Mouse (Mus musculus) hindbrain, postnatal 0 days (tissue): ENCODE measurements at regions not wholly inside any gene's neighbourhood (a gene's known extent, or its start where the extent isn't known, plus 50 kb on each side); places are given as distances from the start of the nearest gene placed in this dataset.
A peak's percentile ranks its signal among the peaks of the same experiment; 100 is the strongest.

Source experiments
- ATAC-seq: fragments of 200-750 bp; cut with Nextera tagmentation; 2 replicates; pipeline ENCODE4 v1.8.0; 2017; ENCODE audit warnings: mild to moderate bottlenecking, moderate TSS enrichment, moderate library complexity
- DNase-seq: peaks from one replicate; pipeline ENCODE4 v3.0.0-alpha.2; 2015; ENCODE audit warnings: low spot score
- H3K27ac ChIP-seq: fragments of 300-500 bp; sonication (generic); 2 replicates; pipeline ENCODE4 v1.5.1; 2014; ENCODE audit warnings: mild to moderate bottlenecking
- H3K27me3 ChIP-seq: fragments of 300-500 bp; sonication (generic); 2 replicates; pipeline ENCODE4 v1.6.1; 2014; ENCODE audit warnings: low read length, mixed read lengths; ENCODE audit not compliant: insufficient read depth
- H3K36me3 ChIP-seq: fragments of 300-500 bp; sonication (generic); 2 replicates; pipeline ENCODE4 v1.6.1; 2014; ENCODE audit warnings: low read length, mixed read lengths; ENCODE audit not compliant: insufficient read depth
- H3K4me1 ChIP-seq: fragments of 300-500 bp; sonication (generic); 2 replicates; pipeline ENCODE4 v1.6.1; 2014; ENCODE audit warnings: antibody characterized with exemption, low read length, mixed read lengths; ENCODE audit not compliant: insufficient read depth
- H3K4me2 ChIP-seq: fragments of 300-500 bp; sonication (generic); 2 replicates; pipeline ENCODE4 v1.6.1; 2014; ENCODE audit warnings: low read depth, mild to moderate bottlenecking, low read length, moderate library complexity, mixed read lengths
- H3K4me3 ChIP-seq: fragments of 300-500 bp; sonication (generic); 2 replicates; pipeline ENCODE4 v1.5.1; 2014; ENCODE audit warnings: low read length
- H3K9ac ChIP-seq: fragments of 300-500 bp; sonication (generic); replicated peaks from 2 replicates; pipeline ENCODE4 v1.6.1; 2014; ENCODE audit warnings: mild to moderate bottlenecking, low read length, moderate library complexity, mixed read lengths
- H3K9me3 ChIP-seq: fragments of 300-500 bp; sonication (generic); 2 replicates; pipeline ENCODE4 v1.6.1; 2016; ENCODE audit warnings: low read length, mixed read lengths
- CTCF ChIP-seq: IDR thresholded peaks from 2 replicates; pipeline ENCODE4 v1.5.1; 2016; ENCODE audit warnings: antibody characterized with exemption, control low read depth, low read depth
- WGBS: fragments of 180-500 bp; shearing (Covaris S2); extraction: QIAGEN DNeasy Blood & Tissue Kit; methylation state at CpG from one replicate; pipeline ENCODE4 v1.1.7; 2014; 5-methylcytosine and 5-hydroxymethylcytosine counted together

DNA sequence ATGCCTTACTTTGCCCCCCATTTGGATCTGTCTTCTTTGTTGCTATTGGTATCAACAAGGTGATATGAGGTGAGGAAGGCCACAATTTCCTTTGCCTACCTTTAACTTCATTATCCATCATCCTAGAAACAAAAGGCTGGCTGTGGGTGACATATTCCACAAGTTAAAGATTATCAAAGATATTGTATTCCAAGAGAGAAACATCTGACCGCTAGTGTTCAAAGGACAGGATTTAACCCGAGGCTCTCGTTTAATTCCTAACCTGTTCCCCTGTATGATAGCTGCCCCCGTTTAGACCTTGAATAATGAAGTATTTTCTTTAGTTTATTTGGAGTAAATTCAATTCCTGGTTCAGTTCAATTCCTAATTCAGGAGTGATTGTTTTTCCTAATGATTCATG lies 249.8 kb upstream of the Cwc22 start:
- Histone ChIP-seq H3K9ac (no peak overlapping the region), H3K9me3 (no peaks in the 10 kb centered on the region), H3K27ac (no peak overlapping the region), H3K4me3 (no peak overlapping the region), H3K36me3 (no peaks in the 10 kb centered on the region), H3K4me1 (no peaks in the 10 kb centered on the region), H3K4me2 (no peak overlapping the region), H3K27me3 (no peaks in the 10 kb centered on the region)
- ATAC-seq, result no peak
- no peak for DNase-seq
- no peak for TF ChIP-seq CTCF
- 83% methylated on average over 4 of the region's 4 CpGs for WGBS

DNA sequence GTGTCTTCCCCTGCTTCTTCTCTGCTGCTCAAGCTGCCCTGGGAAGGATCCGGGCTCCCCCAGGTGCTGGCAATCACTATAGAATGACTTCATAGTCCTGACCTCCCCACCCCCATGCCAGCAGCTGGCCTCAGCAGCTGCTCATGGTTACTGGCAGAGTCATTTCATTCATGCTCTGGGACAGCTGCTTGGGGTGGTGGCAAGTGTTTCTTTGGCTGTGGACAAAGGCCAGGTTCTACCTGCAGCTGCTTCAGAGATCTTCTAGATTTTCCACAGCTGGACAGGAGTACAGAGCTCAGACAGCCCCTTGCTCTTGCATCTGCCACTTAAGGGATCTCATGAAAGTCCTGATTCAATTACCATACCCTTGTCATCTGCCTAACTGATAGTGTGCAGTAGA lies 243.4 kb upstream of the Cwc22 start:
- Histone ChIP-seq H3K9me3 (no peaks in the 10 kb centered on the region), H3K27me3 (no peaks in the 10 kb centered on the region), H3K4me2 (no peak overlapping the region), H3K4me1 (no peaks in the 10 kb centered on the region), H3K27ac (no peak overlapping the region), H3K36me3 (no peaks in the 10 kb centered on the region), H3K4me3 (no peak overlapping the region), H3K9ac (no peak overlapping the region)
- TF ChIP-seq CTCF, result no peak
- DNase-seq (peak; percentile 59), ATAC-seq (peak; percentile 86)
- WGBS, result 10% methylated on average over 1 of the region's 1 CpGs

DNA sequence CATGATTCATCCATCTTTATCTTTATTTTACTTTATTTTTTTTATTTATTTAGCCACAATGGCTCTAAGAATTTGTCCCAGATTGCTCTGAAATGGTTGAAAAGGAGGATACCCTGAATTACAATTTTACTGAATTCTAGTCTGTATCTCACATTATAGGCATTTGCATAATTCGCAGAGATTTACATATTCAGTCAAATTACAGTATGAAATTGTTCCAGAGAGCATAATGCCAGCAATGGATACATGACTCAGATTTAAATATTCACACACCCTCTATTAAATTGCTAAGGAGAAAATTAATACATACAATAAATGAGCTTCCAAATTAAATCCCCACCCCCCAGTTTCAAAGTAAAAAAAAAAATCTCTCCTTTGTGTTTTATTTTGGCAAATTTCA lies 238.8 kb upstream of the Cwc22 start:
- no peak overlapping the region for H3K27ac ChIP-seq
- no peak overlapping the region for H3K4me2 ChIP-seq
- DNase-seq (no peak), ATAC-seq (no peak)
- H3K9ac ChIP-seq, result no peak overlapping the region
- H3K9me3 ChIP-seq, result no peaks in the 10 kb centered on the region
- H3K27me3 ChIP-seq, result no peaks in the 10 kb centered on the region
- H3K4me1 ChIP-seq, result no peaks in the 10 kb centered on the region
- TF ChIP-seq CTCF, result no peak
- no peaks in the 10 kb centered on the region for H3K36me3 ChIP-seq
- H3K4me3 ChIP-seq, result no peak overlapping the region
- WGBS, result 71% methylated on average over 1 of the region's 1 CpGs

DNA sequence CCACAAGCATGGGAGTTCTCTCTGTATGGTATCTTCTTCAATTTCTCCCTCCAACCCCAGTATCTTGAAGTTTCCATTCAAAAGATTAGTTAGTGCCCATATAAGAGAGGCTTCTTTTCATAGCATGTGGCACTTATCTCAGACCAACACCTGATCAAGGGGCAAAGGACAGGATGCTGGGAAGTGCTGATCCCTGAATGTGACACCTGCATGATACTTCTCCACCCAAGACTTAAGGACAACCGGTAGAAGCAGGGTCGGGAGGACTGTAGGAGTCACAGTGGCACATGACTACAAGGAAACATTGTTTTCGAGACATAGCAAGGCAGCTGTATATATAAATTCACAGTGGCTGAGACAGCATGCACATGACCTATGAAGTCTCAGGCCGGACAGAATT lies 227.6 kb upstream of the Cwc22 start:
- H3K9me3 ChIP-seq, result 0 out of 2 replicates have a peak, but pooled peaks cover 3% of the 10 kb centered on the region
- TF ChIP-seq CTCF, result no peak
- no peak for DNase-seq
- no peak overlapping the region for H3K27ac ChIP-seq
- no peak for ATAC-seq
- H3K27me3 ChIP-seq, result no peaks in the 10 kb centered on the region
- H3K4me3 ChIP-seq, result no peak overlapping the region
- H3K36me3 ChIP-seq, result no peaks in the 10 kb centered on the region
- no peak overlapping the region for H3K4me2 ChIP-seq
- H3K9ac ChIP-seq, result no peak overlapping the region
- H3K4me1 ChIP-seq, result no peaks in the 10 kb centered on the region; the same call in 1 of the 2 replicates
- WGBS, result 86% methylated on average over 4 of the region's 4 CpGs

- Histone ChIP-seq H3K4me3 (no peak overlapping the region), H3K27ac (no peak overlapping the region), H3K4me2 (no peak overlapping the region), H3K9ac (no peak overlapping the region), H3K36me3 (no peaks in the 10 kb centered on the region), H3K27me3 (no peaks in the 10 kb centered on the region), H3K9me3 (0 out of 2 replicates have a peak, but pooled peaks cover 3% of the 10 kb centered on the region), H3K4me1 (no peaks in the 10 kb centered on the region; the same call in 1 of the 2 replicates)
- ATAC-seq, result no peak
- no peak for TF ChIP-seq CTCF
- WGBS, result 68% methylated on average over 4 of the region's 4 CpGs
- no peak for DNase-seq
Observed at GRCm38 (mm10) chr2:78172819-78173218, 226.6 kb upstream of the Cwc22 start.

GRCm38 (mm10) chr2:78170162-78170747 lies 224.1 kb upstream of the Cwc22 start:
- no peak for ATAC-seq
- WGBS, result 49% methylated on average over 6 of the region's 6 CpGs
- no peak overlapping the region for H3K4me2 ChIP-seq
- H3K27ac ChIP-seq, result no peak overlapping the region
- no peaks in the 10 kb centered on the region for H3K9me3 ChIP-seq
- no peak overlapping the region for H3K9ac ChIP-seq
- no peaks in the 10 kb centered on the region for H3K36me3 ChIP-seq
- no peak overlapping the region for H3K4me3 ChIP-seq
- DNase-seq, result no peak
- no peak for TF ChIP-seq CTCF
- H3K4me1 ChIP-seq, result no peaks in the 10 kb centered on the region; the same call in 1 of the 2 replicates
- no peaks in the 10 kb centered on the region for H3K27me3 ChIP-seq

- ATAC-seq, result no peak
- no peak overlapping the region for H3K27ac ChIP-seq
- no peak overlapping the region for H3K4me2 ChIP-seq
- no peak overlapping the region for H3K4me3 ChIP-seq
- no peaks in the 10 kb centered on the region for H3K9me3 ChIP-seq
- TF ChIP-seq CTCF, result no peak
- no peaks in the 10 kb centered on the region for H3K36me3 ChIP-seq
- no peaks in the 10 kb centered on the region for H3K27me3 ChIP-seq
- H3K9ac ChIP-seq, result no peak overlapping the region
- DNase-seq, result peak; percentile 2
- WGBS, result 79% methylated on average over 13 of the region's 13 CpGs
- no peaks in the 10 kb centered on the region; the same call in 1 of the 2 replicates for H3K4me1 ChIP-seq
Observed at GRCm38 (mm10) chr2:78165429-78165828, 219.3 kb upstream of the Cwc22 start.
